Mouse (Mus musculus) small intestine, adult 2 months (tissue): ENCODE measurements around the gene Tanc2. TPM values are rescaled to one million over a fixed set of nuclear protein-coding genes. Genes with fewer than 3 reads are reported as not detected.

Experiments used
- H3K27ac ChIP-seq: fragments of 200-500 bp; 2 replicates; pipeline ENCODE4 v1.5.1; 2012; ENCODE audit warnings: low read depth, low read length, control low read depth, inconsistent platforms; ENCODE audit not compliant: insufficient read depth
- H3K27me3 ChIP-seq: fragments of 200-500 bp; 2 replicates; pipeline ENCODE4 v1.6.1; 2012; ENCODE audit warnings: mild to moderate bottlenecking, moderate library complexity, low read length, inconsistent platforms; ENCODE audit not compliant: control insufficient read depth, insufficient read depth
- H3K36me3 ChIP-seq: fragments of 200-500 bp; 2 replicates; pipeline ENCODE4 v1.6.1; 2012; ENCODE audit warnings: mild to moderate bottlenecking, low read length, control low read depth, inconsistent platforms; ENCODE audit not compliant: control insufficient read depth, insufficient read depth
- H3K4me1 ChIP-seq: fragments of 200-500 bp; 2 replicates; pipeline ENCODE4 v1.6.1; 2012; ENCODE audit warnings: low read length, inconsistent platforms, mixed read lengths; ENCODE audit not compliant: control insufficient read depth, insufficient read depth, insufficient read length
- H3K4me3 ChIP-seq: fragments of 200-500 bp; 2 replicates; pipeline ENCODE4 v1.5.1; 2012; ENCODE audit warnings: low read depth, mild to moderate bottlenecking, control low read depth, inconsistent platforms, low read length, moderate library complexity
- CTCF ChIP-seq: fragments of 200-500 bp; IDR thresholded peaks from 2 replicates; pipeline ENCODE4 v1.5.1; 2012; ENCODE audit warnings: low read depth, mild to moderate bottlenecking, control low read depth, inconsistent platforms, low read length, moderate library complexity, mixed read lengths; ENCODE audit not compliant: insufficient replicate concordance, insufficient read length; ENCODE audit errors: extremely low read depth
- POLR2A ChIP-seq: fragments of 200-500 bp; IDR thresholded peaks from 2 replicates; pipeline ENCODE4 v1.6.1; 2012; ENCODE audit warnings: low read depth, mild to moderate bottlenecking, control low read depth, inconsistent platforms, low read length, moderate library complexity
- WGBS: fragments of 180-500 bp; shearing (Covaris S2); methylation state at CpG from one replicate; pipeline ENCODE4 v1.1.7; 2018; 5-methylcytosine and 5-hydroxymethylcytosine counted together
- polyA plus RNA-seq: library from polyadenylated mRNA; depleted of rRNA; stranded (reverse); fragments of >200 nt; gene quantifications from 2 replicates; pipeline ENCODE4 v1.2.3, GENCODE M21; 2012

The Tanc2 gene
- polyA plus RNA-seq, 1 experiment, result 2.1 TPM

DNA sequence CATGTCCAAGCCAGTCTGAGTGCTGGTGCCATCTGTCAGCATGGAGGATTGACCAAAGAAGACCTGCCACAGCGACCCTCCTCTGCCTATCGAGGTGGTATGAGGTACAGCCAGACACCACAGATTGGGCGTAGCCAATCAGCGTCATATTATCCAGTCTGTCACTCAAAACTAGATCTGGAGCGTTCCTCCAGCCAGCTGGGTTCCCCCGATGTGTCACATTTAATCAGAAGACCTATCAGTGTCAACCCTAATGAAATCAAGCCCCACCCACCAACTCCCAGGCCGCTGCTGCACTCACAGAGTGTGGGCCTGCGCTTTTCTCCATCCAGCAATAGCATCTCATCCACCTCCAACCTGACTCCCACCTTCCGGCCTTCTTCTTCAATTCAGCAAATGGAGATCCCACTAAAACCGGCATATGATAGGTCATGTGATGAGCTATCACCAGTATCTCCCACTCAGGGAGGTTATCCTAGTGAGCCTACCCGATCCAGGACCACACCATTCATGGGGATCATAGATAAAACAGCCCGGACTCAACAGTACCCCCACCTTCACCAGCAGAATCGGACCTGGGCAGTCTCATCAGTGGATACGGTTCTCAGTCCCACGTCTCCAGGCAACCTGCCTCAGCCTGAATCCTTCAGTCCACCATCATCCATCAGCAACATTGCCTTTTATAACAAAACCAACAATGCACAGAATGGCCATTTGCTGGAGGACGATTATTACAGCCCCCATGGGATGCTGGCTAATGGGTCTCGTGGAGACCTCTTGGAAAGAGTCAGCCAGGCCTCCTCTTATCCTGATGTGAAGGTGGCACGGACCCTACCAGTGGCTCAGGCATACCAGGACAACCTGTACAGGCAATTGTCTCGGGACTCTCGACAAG lies 333.2 kb downstream of the Tanc2 start:
- Histone ChIP-seq H3K4me3 (no peak overlapping the region), H3K36me3 (no peaks in the 10 kb centered on the region), H3K4me1 (no peaks in the 10 kb centered on the region), H3K27me3 (no peaks in the 10 kb centered on the region), H3K27ac (no peak overlapping the region)
- WGBS, result 88% methylated on average over 20 of the region's 20 CpGs
- no peak for TF ChIP-seq CTCF
- no peak for TF ChIP-seq POLR2A

DNA sequence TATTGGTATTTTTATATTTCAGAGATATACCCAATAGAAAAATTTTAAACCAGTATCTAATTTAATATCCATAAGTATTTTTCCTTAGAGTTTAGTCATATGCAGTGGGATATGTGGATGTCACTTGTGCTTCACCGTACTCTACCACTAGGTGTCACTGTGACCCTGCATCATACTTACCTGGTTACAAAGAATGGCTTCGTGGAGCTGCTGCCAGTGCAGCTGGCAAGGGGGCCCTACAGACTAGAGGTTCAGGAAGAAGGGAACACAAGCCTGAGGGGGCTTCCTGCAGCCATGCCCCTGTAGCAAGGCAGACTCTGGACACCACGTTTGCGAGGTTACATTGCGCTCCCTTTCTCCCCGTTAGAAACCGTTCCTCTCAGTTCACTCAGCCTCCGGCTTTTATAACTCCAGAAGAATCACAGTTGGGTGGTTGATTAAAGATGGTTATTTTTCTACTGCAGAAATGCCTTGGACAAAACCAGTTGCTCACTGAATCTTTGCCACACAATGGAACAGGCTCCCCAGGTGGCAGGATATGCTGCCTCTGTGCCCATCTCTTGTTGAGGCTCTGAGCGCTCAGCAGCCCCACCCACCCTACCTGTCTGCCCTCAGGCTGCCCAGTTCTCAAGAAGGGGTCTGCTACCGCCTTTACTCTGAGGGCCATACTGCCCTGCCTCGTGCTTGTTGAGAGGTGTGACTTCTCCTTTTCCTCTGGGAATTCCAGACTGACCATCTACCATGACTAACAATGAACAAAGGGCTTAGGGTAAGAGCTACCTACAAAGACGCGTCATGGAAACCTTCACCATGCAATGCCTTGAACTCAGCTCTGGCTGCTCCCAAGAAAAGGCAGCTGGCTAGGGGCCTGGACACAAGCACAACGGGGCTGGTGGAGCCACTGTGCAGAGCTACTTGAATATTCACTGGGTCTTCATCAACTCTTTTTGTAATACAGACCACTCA lies 337.6 kb downstream of the Tanc2 start:
- H3K4me1 ChIP-seq, result no peaks in the 10 kb centered on the region
- H3K27ac ChIP-seq, result no peak overlapping the region
- H3K36me3 ChIP-seq, result peaks cover 3% of the 10 kb centered on the region; the same call in 1 of the 2 replicates
- peak; percentile 62; the same call in 1 of the 2 replicates for TF ChIP-seq CTCF
- TF ChIP-seq POLR2A, result no peak
- WGBS, result 63% methylated on average over 14 of the region's 14 CpGs
- no peak overlapping the region for H3K4me3 ChIP-seq
- H3K27me3 ChIP-seq, result no peaks in the 10 kb centered on the region

- H3K4me3 ChIP-seq, result no peak overlapping the region
- WGBS, result 81% methylated on average over 5 of the region's 5 CpGs
- H3K36me3 ChIP-seq, result peaks cover 3% of the 10 kb centered on the region; the same call in 1 of the 2 replicates
- H3K27me3 ChIP-seq, result no peaks in the 10 kb centered on the region
- no peak overlapping the region for H3K27ac ChIP-seq
- TF ChIP-seq CTCF, result no peak
- no peak for TF ChIP-seq POLR2A
- H3K4me1 ChIP-seq, result no peaks in the 10 kb centered on the region
Observed at GRCm38 (mm10) chr11:105928171-105928570, 338.4 kb downstream of the Tanc2 start.

DNA sequence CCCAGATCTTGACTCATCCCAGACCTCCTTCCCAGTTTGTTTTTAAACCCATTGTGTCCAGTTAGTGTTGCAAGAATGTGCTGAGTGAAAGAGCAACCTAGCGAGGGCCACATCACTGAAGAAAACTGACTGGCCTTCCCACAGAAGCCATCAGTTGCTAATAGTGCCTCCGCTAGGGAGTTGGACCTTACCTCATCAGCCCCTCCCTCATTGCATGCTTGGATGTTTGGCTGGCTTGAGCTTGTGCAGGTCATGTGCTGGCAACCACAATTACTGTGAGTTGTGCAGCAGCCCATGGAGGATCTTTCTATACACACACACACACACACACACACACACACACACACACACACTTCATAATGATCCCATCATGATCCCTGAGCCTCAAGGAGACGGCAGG lies 341.6 kb downstream of the Tanc2 start:
- Histone ChIP-seq H3K4me1 (no peaks in the 10 kb centered on the region), H3K36me3 (peaks cover 15% of the 10 kb centered on the region), H3K27me3 (no peaks in the 10 kb centered on the region), H3K4me3 (no peak overlapping the region), H3K27ac (no peak overlapping the region)
- TF ChIP-seq CTCF (no peak), POLR2A (no peak)
- 89% methylated on average over 3 of the region's 3 CpGs for WGBS

GRCm38 (mm10) chr11:105933746-105934145 lies 344.0 kb downstream of the Tanc2 start:
- H3K4me3 ChIP-seq, result no peak overlapping the region
- no peaks in the 10 kb centered on the region for H3K27me3 ChIP-seq
- H3K36me3 ChIP-seq, result peaks cover 15% of the 10 kb centered on the region
- WGBS, result 75% methylated on average over 8 of the region's 8 CpGs
- H3K4me1 ChIP-seq, result no peaks in the 10 kb centered on the region
- TF ChIP-seq POLR2A (no peak), CTCF (no peak)
- no peak overlapping the region for H3K27ac ChIP-seq

- no peak overlapping the region for H3K4me3 ChIP-seq
- 73% methylated on average over 5 of the region's 5 CpGs for WGBS
Observed at GRCm38 (mm10) chr11:105934303-105934711, 344.5 kb downstream of the Tanc2 start.

More at GRCm38 (mm10) chr11:105934303-105934711, 344.5 kb downstream of the Tanc2 start:
- Histone ChIP-seq H3K27me3 (no peaks in the 10 kb centered on the region), H3K27ac (no peak overlapping the region), H3K4me1 (no peaks in the 10 kb centered on the region), H3K36me3 (peaks cover 15% of the 10 kb centered on the region)
- no peak for TF ChIP-seq POLR2A
- TF ChIP-seq CTCF, result no peak
